Mouse (Mus musculus) bone marrow, adult 2 months (tissue): ENCODE data around the gene Fbxo42.

Experiments
- CTCF ChIP-seq: fragments of 200-500 bp; IDR thresholded peaks from 2 replicates; pipeline ENCODE4 v1.5.1; 2011; ENCODE audit warnings: low read length, control low read depth; ENCODE audit not compliant: control insufficient read depth, insufficient read depth
- POLR2A ChIP-seq: fragments of 200-500 bp; IDR thresholded peaks from 2 replicates; pipeline ENCODE4 v1.6.1; 2011; ENCODE audit warnings: low read depth, mild to moderate bottlenecking, control low read depth, low read length, borderline replicate concordance; ENCODE audit not compliant: control insufficient read depth

GRCm38 (mm10) chr4:141228687-141229086 lies 81.0 kb downstream of the Fbxo42 start:
- TF ChIP-seq POLR2A (no peak), CTCF (no peak)
